Mouse (Mus musculus): ENCODE measurements around the gene Spem2.

DNA sequence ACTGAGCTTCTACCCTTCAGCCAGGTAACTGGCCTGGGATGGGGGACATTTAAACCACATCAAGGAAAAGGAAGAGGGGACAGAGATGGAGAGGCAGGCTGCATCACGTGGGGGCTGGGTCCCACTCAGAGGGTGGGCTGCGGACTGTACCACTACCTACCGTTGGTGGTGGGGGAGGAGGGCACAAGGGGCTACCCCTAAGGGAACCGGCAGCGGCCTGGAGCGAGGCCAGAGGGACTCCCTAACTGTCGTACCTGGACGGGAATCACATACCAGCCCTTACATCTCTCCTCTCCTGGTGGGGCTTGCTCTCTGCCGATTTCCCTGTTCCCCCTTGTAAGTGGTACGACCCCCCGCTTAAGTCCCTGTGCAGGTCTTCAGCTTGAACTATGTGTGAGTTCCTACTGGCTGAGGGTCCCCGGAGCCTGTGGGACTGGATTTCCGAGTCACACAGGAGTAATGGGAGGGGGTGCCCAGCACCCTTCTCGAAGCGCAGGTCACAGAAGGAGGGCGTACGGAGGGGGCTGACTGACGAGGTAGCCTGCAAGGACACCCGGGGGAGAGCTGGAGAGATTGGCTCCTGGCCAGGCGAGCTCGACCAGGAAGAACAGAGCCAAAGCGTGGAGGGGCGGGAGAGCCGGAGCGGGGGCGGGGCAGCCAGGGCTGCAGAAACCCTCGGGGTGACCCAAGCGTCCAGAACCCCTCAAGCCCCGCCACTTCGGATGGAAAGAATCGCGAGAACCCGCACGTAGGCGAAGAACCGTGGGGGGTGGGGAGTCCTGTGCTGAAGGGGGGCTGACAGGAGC lies 17.7 kb downstream of the Spem2 start:
- TF ChIP-seq CTCF (IDR thresholded peaks at IDR 0.05; ENCODE audit: low read depth, low read length) (no peak), GATA1 (IDR thresholded peaks at IDR 0.05; ENCODE audit: borderline replicate concordance, low read length) (no peak), TAL1 (conservative IDR thresholded peaks at IDR 0.05; ENCODE audit: low read depth, low read length) (no peak), GATA2 (IDR thresholded peaks at IDR 0.05; ENCODE audit: borderline replicate concordance, low read depth, low read length) (no peak)

All from G1E (cell line).